Mouse (Mus musculus) testis, adult 2 months (tissue): ENCODE data around the gene 4930486L24Rik.

Experiments used
- CTCF ChIP-seq: fragments of 200-500 bp; IDR thresholded peaks from 2 replicates; pipeline ENCODE4 v1.5.1; 2012; ENCODE audit warnings: low read depth, mild to moderate bottlenecking, inconsistent platforms, low read length, moderate library complexity; ENCODE audit not compliant: control insufficient read depth, insufficient read depth, insufficient replicate concordance
- POLR2A ChIP-seq: fragments of 200-500 bp; IDR thresholded peaks from 2 replicates; pipeline ENCODE4 v1.6.1; 2012; ENCODE audit warnings: low read depth, mild to moderate bottlenecking, inconsistent platforms, low read length, moderate library complexity; ENCODE audit not compliant: control insufficient read depth

GRCm38 (mm10) chr13:60809690-60810089 lies 54.6 kb downstream of the 4930486L24Rik start:
- TF ChIP-seq CTCF (no peak), POLR2A (no peak)
